Mouse (Mus musculus): ENCODE measurements around the gene Zbtb20. TPM values are rescaled to one million over a fixed set of nuclear protein-coding genes. Genes with fewer than 3 reads are reported as not detected.

Zbtb20 gene
- polyA plus RNA-seq, 1 experiment from 2014 or later = 23.5 TPM

DNA sequence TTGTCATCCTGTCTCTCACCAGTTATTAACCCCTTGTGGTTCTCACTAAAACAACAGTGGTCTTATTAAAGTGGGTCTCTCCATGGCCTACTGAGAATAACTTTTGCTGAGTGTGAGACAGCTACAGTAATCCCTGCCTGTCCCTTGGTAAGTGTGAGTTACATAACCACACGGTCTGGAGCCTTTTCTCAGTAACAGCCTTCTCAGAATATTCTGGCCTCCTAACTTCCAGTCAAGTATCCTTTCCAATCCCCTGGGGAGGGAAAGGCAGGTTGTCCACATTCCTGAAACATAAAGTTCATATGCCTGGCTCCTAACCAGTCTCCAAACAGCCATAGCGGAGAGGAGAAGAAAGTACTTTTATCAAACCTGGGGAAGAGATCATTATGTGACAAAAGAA, 644.6 kb downstream of the Zbtb20 start:
- no peak overlapping the region for H3K4me2 ChIP-seq (ENCODE audit: low read depth, low read length)
- no peak for ATAC-seq (ENCODE audit: insufficient read depth, low FRiP score)
- H3K27ac ChIP-seq (ENCODE audit: low read length) = no peak overlapping the region

DNA sequence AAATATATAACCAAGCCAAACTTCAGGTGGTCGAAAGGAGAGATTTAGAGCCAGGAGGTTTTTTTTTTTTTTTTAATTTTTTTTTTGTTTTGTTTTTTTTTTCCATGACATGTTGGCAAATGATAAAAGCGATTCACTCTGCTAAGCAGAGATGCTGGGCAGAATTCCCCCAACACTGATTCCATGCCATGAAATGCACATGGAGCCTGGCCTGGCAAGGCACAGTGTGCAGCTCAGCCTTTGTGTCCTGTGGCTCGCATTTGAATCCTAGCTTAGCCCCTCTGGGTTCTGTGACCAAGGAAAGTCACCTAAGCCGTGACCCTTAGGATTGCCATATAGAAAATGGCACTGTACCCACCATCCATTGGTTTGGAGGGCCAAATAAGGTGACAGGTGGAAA, 646.8 kb downstream of the Zbtb20 start:
- Histone ChIP-seq H3K27me3 (ENCODE audit: control insufficient read depth, insufficient read depth, low read length) (no peaks in the 10 kb centered on the region), H3K4me3 (replicated peaks; ENCODE audit: low read length) (no peak overlapping the region), H3K4me1 (ENCODE audit: control insufficient read depth, insufficient read depth, low read length) (no peaks in the 10 kb centered on the region), H3K4me2 (ENCODE audit: low read depth, low read length) (no peak overlapping the region), H3K9me3 (replicated peaks; ENCODE audit: control insufficient read depth, low read length) (no peaks in the 10 kb centered on the region), H3K27ac (ENCODE audit: low read length) (no peak overlapping the region), H3K36me3 (ENCODE audit: control insufficient read depth, insufficient read depth, low read length) (no peaks in the 10 kb centered on the region), H3K9ac (ENCODE audit: low read length) (no peak overlapping the region)
- WGBS = 89% methylated on average over 4 of the region's 4 CpGs
- ATAC-seq (ENCODE audit: insufficient read depth, low FRiP score) = no peak

More for the DNA sequence above, 644.6 kb downstream of the Zbtb20 start:
- 71% methylated on average over 2 of the region's 2 CpGs for WGBS
- no peak overlapping the region for H3K4me3 ChIP-seq (replicated peaks; ENCODE audit: low read length)
- no peaks in the 10 kb centered on the region for H3K4me1 ChIP-seq (ENCODE audit: control insufficient read depth, insufficient read depth, low read length)
- H3K27me3 ChIP-seq (ENCODE audit: control insufficient read depth, insufficient read depth, low read length) = no peaks in the 10 kb centered on the region
- no peaks in the 10 kb centered on the region for H3K36me3 ChIP-seq (ENCODE audit: control insufficient read depth, insufficient read depth, low read length)
- H3K9me3 ChIP-seq (replicated peaks; ENCODE audit: control insufficient read depth, low read length) = no peaks in the 10 kb centered on the region
- no peak overlapping the region for H3K9ac ChIP-seq (ENCODE audit: low read length)

DNA sequence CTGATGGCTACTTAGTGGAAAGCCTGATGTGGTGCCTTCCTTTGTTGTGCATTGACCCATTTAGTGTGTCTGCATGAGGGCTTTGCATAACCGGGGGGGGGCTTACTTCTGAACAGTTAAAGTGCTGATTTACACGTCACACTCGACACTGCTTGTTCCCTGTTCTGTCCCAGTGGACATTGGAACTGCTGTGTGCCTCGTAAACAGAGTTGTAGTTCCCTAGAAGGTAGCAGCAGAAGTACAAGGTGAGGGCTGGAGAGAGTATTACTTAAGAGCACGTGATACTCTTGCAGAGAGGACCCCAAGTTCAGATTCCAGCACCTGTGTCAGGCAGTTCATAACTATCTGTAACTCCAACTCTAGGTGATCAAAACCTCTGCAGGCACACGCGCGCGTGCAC, 648.5 kb downstream of the Zbtb20 start:
- Histone ChIP-seq H3K27ac (ENCODE audit: low read length) (no peak overlapping the region), H3K9ac (ENCODE audit: low read length) (no peak overlapping the region), H3K4me1 (ENCODE audit: control insufficient read depth, insufficient read depth, low read length) (no peaks in the 10 kb centered on the region), H3K27me3 (ENCODE audit: control insufficient read depth, insufficient read depth, low read length) (no peaks in the 10 kb centered on the region), H3K36me3 (ENCODE audit: control insufficient read depth, insufficient read depth, low read length) (no peaks in the 10 kb centered on the region), H3K9me3 (replicated peaks; ENCODE audit: control insufficient read depth, low read length) (no peaks in the 10 kb centered on the region), H3K4me3 (replicated peaks; ENCODE audit: low read length) (no peak overlapping the region), H3K4me2 (ENCODE audit: low read depth, low read length) (no peak overlapping the region)
- WGBS = 86% methylated on average over 9 of the region's 9 CpGs
- no peak for ATAC-seq (ENCODE audit: insufficient read depth, low FRiP score)

DNA sequence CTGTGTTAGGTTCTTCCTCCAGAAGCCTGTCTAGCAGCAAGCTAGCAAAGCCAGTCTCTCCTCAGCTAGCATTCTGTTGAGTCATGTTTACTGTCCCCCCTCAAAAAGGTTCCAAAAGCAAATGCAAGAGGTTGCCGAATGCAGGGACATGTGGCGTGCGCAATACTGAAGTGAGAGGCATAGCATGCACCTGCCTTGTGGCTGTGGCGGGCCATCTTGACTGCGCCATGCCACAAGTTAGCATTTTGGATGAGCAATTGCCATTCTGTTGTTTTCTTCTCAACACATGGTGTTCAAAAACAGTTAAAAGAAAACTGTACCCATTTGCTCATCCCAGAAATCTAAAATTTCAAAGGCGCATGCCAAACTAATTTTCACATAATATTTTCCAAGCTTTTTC, 649.9 kb downstream of the Zbtb20 start:
- Histone ChIP-seq H3K9ac (ENCODE audit: low read length) (no peak overlapping the region), H3K27me3 (ENCODE audit: control insufficient read depth, insufficient read depth, low read length) (no peaks in the 10 kb centered on the region), H3K9me3 (replicated peaks; ENCODE audit: control insufficient read depth, low read length) (no peaks in the 10 kb centered on the region), H3K4me1 (ENCODE audit: control insufficient read depth, insufficient read depth, low read length) (no peaks in the 10 kb centered on the region), H3K4me3 (replicated peaks; ENCODE audit: low read length) (no peak overlapping the region), H3K27ac (ENCODE audit: low read length) (no peak overlapping the region), H3K36me3 (ENCODE audit: control insufficient read depth, insufficient read depth, low read length) (no peaks in the 10 kb centered on the region), H3K4me2 (ENCODE audit: low read depth, low read length) (no peak overlapping the region)
- WGBS = 94% methylated on average over 6 of the region's 6 CpGs
- no peak for ATAC-seq (ENCODE audit: insufficient read depth, low FRiP score)

- H3K4me1 ChIP-seq (ENCODE audit: control insufficient read depth, insufficient read depth, low read length) = no peaks in the 10 kb centered on the region
- H3K4me3 ChIP-seq (replicated peaks; ENCODE audit: low read length) = no peak overlapping the region
- no peak overlapping the region for H3K9ac ChIP-seq (ENCODE audit: low read length)
- no peak overlapping the region for H3K4me2 ChIP-seq (ENCODE audit: low read depth, low read length)
- H3K27ac ChIP-seq (ENCODE audit: low read length) = no peak overlapping the region
- no peaks in the 10 kb centered on the region for H3K27me3 ChIP-seq (ENCODE audit: control insufficient read depth, insufficient read depth, low read length)
- 79% methylated on average over 1 of the region's 1 CpGs for WGBS
- H3K36me3 ChIP-seq (ENCODE audit: control insufficient read depth, insufficient read depth, low read length) = no peaks in the 10 kb centered on the region
- H3K9me3 ChIP-seq (replicated peaks; ENCODE audit: control insufficient read depth, low read length) = no peaks in the 10 kb centered on the region
- no peak for ATAC-seq (ENCODE audit: insufficient read depth, low FRiP score)
Observed at GRCm38 (mm10) chr16:43528300-43528699, 652.6 kb downstream of the Zbtb20 start.

DNA sequence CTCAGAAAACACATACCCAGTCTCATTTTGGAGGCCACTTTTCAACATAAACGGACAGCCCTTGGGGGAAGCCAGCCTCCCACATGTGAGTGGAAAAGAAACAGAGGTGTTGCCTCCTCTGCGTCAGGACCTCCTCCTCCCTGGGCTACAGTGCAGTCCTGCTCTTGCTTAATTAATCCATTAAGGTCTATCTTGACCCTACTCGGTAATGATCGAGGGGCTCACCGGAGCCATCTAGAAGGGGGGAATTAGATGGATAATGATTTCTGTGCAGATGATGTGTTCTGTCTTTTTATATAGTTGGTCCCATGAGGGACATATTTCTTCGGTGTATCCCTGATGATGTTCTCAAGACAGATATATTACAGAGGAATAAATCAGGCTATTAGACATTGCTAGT, 655.6 kb downstream of the Zbtb20 start:
- 79% methylated on average over 6 of the region's 6 CpGs for WGBS

GRCm38 (mm10) chr16:43534103-43534502, 658.4 kb downstream of the Zbtb20 start:
- no peaks in the 10 kb centered on the region for H3K36me3 ChIP-seq (ENCODE audit: control insufficient read depth, insufficient read depth, low read length)
- no peak overlapping the region for H3K27ac ChIP-seq (ENCODE audit: low read length)
- H3K27me3 ChIP-seq (ENCODE audit: control insufficient read depth, insufficient read depth, low read length) = no peaks in the 10 kb centered on the region
- H3K9ac ChIP-seq (ENCODE audit: low read length) = no peak overlapping the region
- no peak for ATAC-seq (ENCODE audit: insufficient read depth, low FRiP score)
- no peaks in the 10 kb centered on the region for H3K4me1 ChIP-seq (ENCODE audit: control insufficient read depth, insufficient read depth, low read length)
- WGBS = 89% methylated on average over 3 of the region's 3 CpGs
- H3K4me3 ChIP-seq (replicated peaks; ENCODE audit: low read length) = no peak overlapping the region
- no peaks in the 10 kb centered on the region for H3K9me3 ChIP-seq (replicated peaks; ENCODE audit: control insufficient read depth, low read length)
- H3K4me2 ChIP-seq (ENCODE audit: low read depth, low read length) = no peak overlapping the region

More for the DNA sequence above, 655.6 kb downstream of the Zbtb20 start:
- Histone ChIP-seq H3K9ac (ENCODE audit: low read length) (no peak overlapping the region), H3K4me2 (ENCODE audit: low read depth, low read length) (no peak overlapping the region), H3K4me3 (replicated peaks; ENCODE audit: low read length) (no peak overlapping the region), H3K9me3 (replicated peaks; ENCODE audit: control insufficient read depth, low read length) (no peaks in the 10 kb centered on the region), H3K27me3 (ENCODE audit: control insufficient read depth, insufficient read depth, low read length) (no peaks in the 10 kb centered on the region), H3K36me3 (ENCODE audit: control insufficient read depth, insufficient read depth, low read length) (no peaks in the 10 kb centered on the region), H3K27ac (ENCODE audit: low read length) (no peak overlapping the region), H3K4me1 (ENCODE audit: control insufficient read depth, insufficient read depth, low read length) (no peaks in the 10 kb centered on the region)
- no peak for ATAC-seq (ENCODE audit: insufficient read depth, low FRiP score)

- no peaks in the 10 kb centered on the region for H3K36me3 ChIP-seq (ENCODE audit: control insufficient read depth, insufficient read depth, low read length)
- ATAC-seq (ENCODE audit: insufficient read depth, low FRiP score) = no peak
- H3K4me3 ChIP-seq (replicated peaks; ENCODE audit: low read length) = no peak overlapping the region
- H3K4me2 ChIP-seq (ENCODE audit: low read depth, low read length) = no peak overlapping the region
- 88% methylated on average over 1 of the region's 1 CpGs for WGBS
- no peaks in the 10 kb centered on the region for H3K4me1 ChIP-seq (ENCODE audit: control insufficient read depth, insufficient read depth, low read length)
- H3K27me3 ChIP-seq (ENCODE audit: control insufficient read depth, insufficient read depth, low read length) = no peaks in the 10 kb centered on the region
- H3K27ac ChIP-seq (ENCODE audit: low read length) = no peak overlapping the region
- no peak overlapping the region for H3K9ac ChIP-seq (ENCODE audit: low read length)
- no peaks in the 10 kb centered on the region for H3K9me3 ChIP-seq (replicated peaks; ENCODE audit: control insufficient read depth, low read length)
Observed at GRCm38 (mm10) chr16:43535912-43536311, 660.2 kb downstream of the Zbtb20 start.

DNA sequence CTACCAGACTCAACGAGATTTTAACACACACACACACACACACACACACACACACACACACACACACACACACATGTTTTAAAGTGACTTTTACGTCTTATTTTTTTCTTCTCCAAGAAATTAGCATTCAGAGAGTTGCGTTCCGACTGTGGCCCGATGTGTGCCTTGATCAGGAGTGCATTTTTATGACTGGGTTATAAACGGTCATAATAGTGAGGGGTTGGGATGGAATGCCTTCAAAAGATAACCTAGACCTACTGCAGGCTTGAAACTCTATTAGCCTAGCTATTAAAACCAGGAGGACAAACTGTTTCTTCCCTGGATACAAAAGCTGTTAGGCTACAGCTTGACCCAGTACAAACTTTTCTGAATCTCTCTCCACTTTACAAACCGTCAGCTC, 661.5 kb downstream of the Zbtb20 start:
- no peak overlapping the region for H3K27ac ChIP-seq (ENCODE audit: low read length)
- H3K4me1 ChIP-seq (ENCODE audit: control insufficient read depth, insufficient read depth, low read length) = no peaks in the 10 kb centered on the region
- ATAC-seq (ENCODE audit: insufficient read depth, low FRiP score) = no peak
- H3K4me3 ChIP-seq (replicated peaks; ENCODE audit: low read length) = no peak overlapping the region
- H3K27me3 ChIP-seq (ENCODE audit: control insufficient read depth, insufficient read depth, low read length) = no peaks in the 10 kb centered on the region
- no peak overlapping the region for H3K9ac ChIP-seq (ENCODE audit: low read length)
- H3K4me2 ChIP-seq (ENCODE audit: low read depth, low read length) = no peak overlapping the region
- no peaks in the 10 kb centered on the region for H3K36me3 ChIP-seq (ENCODE audit: control insufficient read depth, insufficient read depth, low read length)
- 80% methylated on average over 7 of the region's 7 CpGs for WGBS
- H3K9me3 ChIP-seq (replicated peaks; ENCODE audit: control insufficient read depth, low read length) = no peaks in the 10 kb centered on the region

- no peaks in the 10 kb centered on the region for H3K36me3 ChIP-seq (ENCODE audit: control insufficient read depth, insufficient read depth, low read length)
- 77% methylated on average over 12 of the region's 12 CpGs for WGBS
- H3K27me3 ChIP-seq (ENCODE audit: control insufficient read depth, insufficient read depth, low read length) = no peaks in the 10 kb centered on the region
- H3K9me3 ChIP-seq (replicated peaks; ENCODE audit: control insufficient read depth, low read length) = no peaks in the 10 kb centered on the region
- no peaks in the 10 kb centered on the region for H3K4me1 ChIP-seq (ENCODE audit: control insufficient read depth, insufficient read depth, low read length)
- H3K4me2 ChIP-seq (ENCODE audit: low read depth, low read length) = no peak overlapping the region
- no peak overlapping the region for H3K27ac ChIP-seq (ENCODE audit: low read length)
- ATAC-seq (ENCODE audit: insufficient read depth, low FRiP score) = no peak
- H3K4me3 ChIP-seq (replicated peaks; ENCODE audit: low read length) = no peak overlapping the region
- H3K9ac ChIP-seq (ENCODE audit: low read length) = no peak overlapping the region
Observed at GRCm38 (mm10) chr16:43539659-43540096, 664.0 kb downstream of the Zbtb20 start.

Measured in stomach, embryonic 16.5 days (tissue).